Mouse (Mus musculus): ENCODE measurements around the gene L3mbtl1.

DNA sequence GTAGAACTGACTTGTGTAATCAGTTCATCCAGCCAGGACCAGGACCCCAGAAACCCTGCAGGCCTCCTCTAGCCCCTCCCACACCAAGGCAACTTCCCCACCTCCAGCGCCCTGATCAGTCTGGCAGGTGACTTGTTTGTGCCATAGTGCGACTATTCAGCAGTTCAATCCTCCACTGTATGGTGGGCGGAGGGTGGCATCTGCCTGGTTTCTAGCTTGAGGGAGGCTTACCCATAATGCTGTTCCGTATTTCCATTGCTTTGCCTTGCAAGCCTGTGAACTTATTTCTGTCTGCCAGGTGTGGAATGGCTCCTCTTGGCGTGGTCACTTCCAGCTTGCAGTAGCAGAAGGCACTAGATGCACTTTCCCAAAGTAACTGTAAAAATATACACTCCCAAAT, 20.4 kb upstream of the L3mbtl1 start:
- TF ChIP-seq KAT2A (conservative IDR thresholded peaks at IDR 0.05; ENCODE audit: low read depth, low read length) (no peak), EP300 (IDR thresholded peaks at IDR 0.05; ENCODE audit: low read depth in 1 of 2, low read length in 2 of 2) (no peak)

All from MEL (cell line).